Mouse (Mus musculus) left cerebral cortex, adult 2 months (tissue): ENCODE measurements around the gene Lzts3. TPM values are rescaled to one million over a fixed set of nuclear protein-coding genes. Genes with fewer than 3 reads are reported as not detected.

ENCODE experiments used
- DNase-seq, 2 experiments: peaks; one replicate each; pipeline ENCODE4 v3.0.0; 2021 to 2022; ENCODE audit warnings: low spot score in 2 of 2, mixed read lengths in 1 of 2; ENCODE audit errors: extremely low spot score in 1 of 2
- H3K27ac ChIP-seq: fragments of 200-600 bp; 2 replicates; pipeline ENCODE4 v1.8.1; 2022
- H3K4me3 ChIP-seq: fragments of 200-600 bp; 2 replicates; pipeline ENCODE4 v1.8.1; 2022
- CTCF ChIP-seq: fragments of 200-600 bp; IDR thresholded peaks from 2 replicates; pipeline ENCODE4 v1.8.1; 2022; ENCODE audit warnings: antibody characterized with exemption, mild to moderate bottlenecking, moderate library complexity
- intact Hi-C: fragments of 180-260 bp; cut with DNase I; formaldehyde crosslinking; loops from one replicate; pipeline ENCODE4 v1.15.1; 2025
- total RNA-seq, 2 experiments: library from RNA; stranded (reverse); gene quantifications; 2 replicates each; pipeline ENCODE4 v1.2.3; 2021

Lzts3 gene
- total RNA-seq, 2 experiments from 2014 or later: 202 to 214 TPM

GRCm38 (mm10) chr2:130634006-130634738 lies 8.4 kb downstream of the Lzts3 start:
- DNase-seq: no peak
- no peak for TF ChIP-seq CTCF
- intact Hi-C loops: no loop called here
- no peak overlapping the region for H3K4me3 ChIP-seq
- H3K27ac ChIP-seq: peak overlapping the region; percentile 73

- no peak overlapping the region for H3K27ac ChIP-seq
- TF ChIP-seq CTCF: no peak
- intact Hi-C loops: no loop called here
- H3K4me3 ChIP-seq: no peak overlapping the region
- DNase-seq: no peak
Observed at GRCm38 (mm10) chr2:130632887-130633675, 9.5 kb downstream of the Lzts3 start.

DNA sequence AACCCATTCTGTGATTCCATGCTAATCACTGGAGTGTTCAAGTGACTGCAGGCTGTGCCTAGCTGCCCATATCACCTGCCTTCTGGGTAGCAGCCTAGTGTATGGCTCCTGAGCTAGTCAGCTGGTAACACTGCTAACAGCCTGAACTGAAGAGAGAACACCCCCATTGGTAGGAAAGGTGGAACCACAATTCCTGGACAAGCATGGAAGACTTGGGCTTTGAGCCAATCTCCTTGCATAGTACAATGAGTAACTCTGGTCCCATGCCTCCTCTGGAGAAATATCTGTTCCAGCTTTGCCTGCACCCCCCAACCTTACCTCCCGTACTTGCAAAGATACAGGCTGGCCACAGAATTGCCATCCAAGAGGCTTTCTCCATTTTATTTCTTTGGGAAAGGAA lies 10.2 kb downstream of the Lzts3 start:
- DNase-seq: no peak
- no peak overlapping the region for H3K4me3 ChIP-seq
- H3K27ac ChIP-seq: peak overlapping the region; percentile 17; the same call in 1 of the 2 replicates
- TF ChIP-seq CTCF: no peak
- intact Hi-C loops: no loop called here

DNA sequence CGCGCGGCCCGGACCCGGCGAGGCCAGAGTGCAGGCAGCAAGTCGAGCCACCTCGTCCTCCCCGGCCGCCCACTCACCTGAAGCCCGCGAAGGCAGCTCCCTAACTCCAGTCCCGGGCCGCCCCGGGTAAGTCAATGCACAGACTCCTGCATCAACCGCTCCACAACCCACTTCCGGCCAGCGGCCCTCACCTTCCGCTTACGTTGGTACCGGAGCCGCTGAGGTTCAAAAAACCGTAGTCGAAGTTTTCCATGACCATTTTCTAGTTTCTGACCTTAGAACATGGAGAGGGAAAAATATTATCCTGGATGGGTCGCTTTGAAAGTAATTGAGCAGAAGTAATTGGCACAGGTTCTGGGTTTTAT lies 12.8 kb downstream of the Lzts3 start, which contains the start of the genes Fastkd5 and Ubox5:
Fastkd5 (minus strand) TSS at position 189 of the 365 bp plus-strand sequence.
Ubox5 (minus strand) TSS at position 200 of the 365 bp plus-strand sequence.
- TF ChIP-seq CTCF: no peak
- peak within 1 kb of the TSS; percentile 85 for H3K27ac ChIP-seq
- intact Hi-C loops: no loop called here
- peak; percentile 89 to 93 for DNase-seq
- H3K4me3 ChIP-seq: peak within 1 kb of the TSS; percentile 68

- DNase-seq: no peak
- TF ChIP-seq CTCF: no peak
- Histone ChIP-seq H3K4me3 (peak overlapping the region; percentile 68), H3K27ac (peak overlapping the region; percentile 85)
- intact Hi-C loops: no loop called here
Observed at GRCm38 (mm10) chr2:130629080-130629838, 13.3 kb downstream of the Lzts3 start.

GRCm38 (mm10) chr2:130628424-130628823 lies 14.2 kb downstream of the Lzts3 start:
- Histone ChIP-seq H3K27ac (no peak overlapping the region), H3K4me3 (no peak overlapping the region)
- intact Hi-C loops: no loop called here
- peak; percentile 19; the same call in 1 of the 2 replicates for TF ChIP-seq CTCF
- no peak for DNase-seq

DNA sequence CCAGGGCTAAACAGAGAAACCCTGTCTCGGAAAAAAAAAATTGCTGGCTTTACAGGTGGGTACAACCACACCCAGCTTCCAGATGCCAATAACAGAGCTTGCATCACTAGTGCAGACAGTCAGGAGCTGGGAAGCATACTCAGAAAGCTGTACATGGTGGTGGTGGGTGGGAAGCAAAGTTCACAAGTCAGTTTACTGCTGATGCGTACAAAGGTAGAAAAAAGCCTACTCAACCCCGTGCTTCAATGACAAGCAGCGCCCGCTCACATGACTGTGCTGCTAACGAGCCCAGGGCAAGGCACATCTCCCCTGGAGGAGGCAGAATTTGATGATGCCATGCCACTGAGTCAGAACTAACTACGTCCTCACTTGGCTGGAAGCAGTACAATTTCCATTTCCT lies 23.6 kb downstream of the Lzts3 start:
- DNase-seq: no peak
- intact Hi-C loops: no loop called here
- TF ChIP-seq CTCF: no peak
- no peak overlapping the region for H3K27ac ChIP-seq
- no peak overlapping the region for H3K4me3 ChIP-seq

GRCm38 (mm10) chr2:130613091-130613490 lies 29.5 kb downstream of the Lzts3 start:
- peak; percentile 49 for TF ChIP-seq CTCF
- no peak overlapping the region for H3K27ac ChIP-seq
- intact Hi-C loops: no loop called here
- no peak overlapping the region for H3K4me3 ChIP-seq
- DNase-seq: no peak

- DNase-seq: no peak
- no peak for TF ChIP-seq CTCF
- no peak overlapping the region for H3K4me3 ChIP-seq
- intact Hi-C loops: no loop called here
- H3K27ac ChIP-seq: no peak overlapping the region
Observed at GRCm38 (mm10) chr2:130602195-130602594, 40.4 kb downstream of the Lzts3 start.

DNA sequence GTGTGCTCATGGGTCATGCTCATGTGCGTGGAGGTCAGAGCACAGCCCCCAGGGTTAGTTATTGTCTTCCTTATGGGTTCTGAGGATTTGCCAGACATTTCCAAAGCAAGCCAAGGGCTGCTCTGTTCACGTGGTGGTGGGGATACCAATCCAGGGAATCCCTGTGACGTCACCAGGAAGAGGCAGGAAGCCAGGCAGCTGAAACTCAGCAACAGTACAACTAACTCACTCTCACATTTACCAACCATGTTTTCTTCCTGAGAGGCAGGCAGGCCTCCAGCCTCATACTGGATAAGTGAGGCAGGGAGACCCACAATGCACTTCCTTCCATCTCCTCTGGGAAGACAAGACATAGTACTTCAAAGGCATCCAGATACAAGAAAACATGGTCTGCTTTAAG lies 44.2 kb downstream of the Lzts3 start:
- Histone ChIP-seq H3K27ac (no peak overlapping the region), H3K4me3 (no peak overlapping the region)
- TF ChIP-seq CTCF: no peak; the same call in 1 of the 2 replicates
- no peak for DNase-seq
- intact Hi-C loops: no loop called here

DNA sequence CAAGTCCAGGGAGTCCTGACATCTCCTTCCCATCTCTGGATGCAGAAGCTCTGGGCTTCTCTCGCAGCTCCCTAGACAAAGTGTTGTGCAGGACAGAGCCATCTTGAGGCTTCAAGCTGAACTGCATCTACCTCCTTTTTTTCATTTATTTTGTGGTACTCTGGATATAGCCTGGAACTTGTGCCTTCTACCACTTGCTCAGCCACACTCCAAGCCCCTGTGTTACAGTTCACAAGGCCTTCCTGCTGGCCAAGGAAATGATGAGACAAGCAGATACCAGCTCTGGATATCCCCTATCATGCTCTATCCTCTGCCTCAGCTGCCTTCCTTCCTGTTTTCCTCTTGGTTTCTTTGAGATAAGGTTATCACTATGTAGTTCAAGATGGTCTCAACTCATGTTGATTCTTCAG lies 45.0 kb downstream of the Lzts3 start:
- Histone ChIP-seq H3K4me3 (no peak overlapping the region), H3K27ac (no peak overlapping the region)
- no peak for DNase-seq
- peak; percentile 83 for TF ChIP-seq CTCF
- intact Hi-C loops: no loop called here

GRCm38 (mm10) chr2:130595596-130595995 lies 47.0 kb downstream of the Lzts3 start:
- Histone ChIP-seq H3K27ac (no peak overlapping the region), H3K4me3 (no peak overlapping the region)
- TF ChIP-seq CTCF: no peak
- no peak for DNase-seq
- intact Hi-C loops: no loop called here
